Mouse (Mus musculus) stomach, embryonic 14.5 days (tissue): ENCODE data around the gene Hspb6. TPM values are rescaled to one million over a fixed set of nuclear protein-coding genes. Genes with fewer than 3 reads are reported as not detected.

ENCODE experiments used
- ATAC-seq: fragments of 200-750 bp; cut with Nextera tagmentation; 2 replicates; pipeline ENCODE4 v1.8.0; 2017; ENCODE audit warnings: low read depth, moderate TSS enrichment; ENCODE audit not compliant: insufficient number of reproducible peaks, insufficient read depth, low FRiP score
- H3K27ac ChIP-seq: fragments of 300-500 bp; sonication (generic); 2 replicates; pipeline ENCODE4 v1.5.1; 2014; ENCODE audit warnings: mild to moderate bottlenecking, low read length, moderate library complexity, mixed read lengths
- H3K27me3 ChIP-seq: fragments of 300-500 bp; sonication (generic); 2 replicates; pipeline ENCODE4 v1.6.1; 2014; ENCODE audit warnings: low read length, control low read depth, mixed read lengths; ENCODE audit not compliant: control insufficient read depth, insufficient read depth
- H3K36me3 ChIP-seq: fragments of 300-500 bp; sonication (generic); 2 replicates; pipeline ENCODE4 v1.6.1; 2014; ENCODE audit warnings: mild to moderate bottlenecking, control low read depth, low read length, moderate library complexity, mixed read lengths; ENCODE audit not compliant: control insufficient read depth, insufficient read depth
- H3K4me1 ChIP-seq: fragments of 300-500 bp; sonication (generic); 2 replicates; pipeline ENCODE4 v1.6.1; 2014; ENCODE audit warnings: low read length, control low read depth, mixed read lengths; ENCODE audit not compliant: control insufficient read depth, insufficient read depth
- H3K4me2 ChIP-seq: fragments of 300-500 bp; sonication (generic); replicated peaks from 2 replicates; pipeline ENCODE4 v1.6.1; 2014; ENCODE audit warnings: low read depth, low read length, control low read depth
- H3K4me3 ChIP-seq: fragments of 300-500 bp; sonication (generic); 2 replicates; pipeline ENCODE4 v1.5.1; 2014; ENCODE audit warnings: low read depth, low read length, control low read depth
- H3K9ac ChIP-seq: fragments of 300-500 bp; sonication (generic); replicated peaks from 2 replicates; pipeline ENCODE4 v1.6.1; 2014; ENCODE audit warnings: low read depth, mild to moderate bottlenecking, control low read depth, low read length, moderate library complexity, mixed read lengths
- H3K9me3 ChIP-seq: fragments of 300-500 bp; sonication (generic); 2 replicates; pipeline ENCODE4 v1.6.1; 2016; ENCODE audit warnings: low read depth, low read length, control low read depth; ENCODE audit not compliant: control insufficient read depth
- WGBS: fragments of 180-500 bp; shearing (Covaris S2); extraction: QIAGEN DNeasy Blood & Tissue Kit; methylation state at CpG from one replicate; pipeline ENCODE4 v1.1.7; 2014; 5-methylcytosine and 5-hydroxymethylcytosine counted together
- polyA plus RNA-seq: library from polyadenylated mRNA; unstranded; fragments of >200 nt; fragmentation: Nextera tagmentation; extraction: Ambion mirVana; gene quantifications from 2 replicates; pipeline ENCODE4 v1.2.1, GENCODE M21; 2014

The Hspb6 gene
- polyA plus RNA-seq, 1 experiment from 2014 or later, result 47.3 TPM

DNA sequence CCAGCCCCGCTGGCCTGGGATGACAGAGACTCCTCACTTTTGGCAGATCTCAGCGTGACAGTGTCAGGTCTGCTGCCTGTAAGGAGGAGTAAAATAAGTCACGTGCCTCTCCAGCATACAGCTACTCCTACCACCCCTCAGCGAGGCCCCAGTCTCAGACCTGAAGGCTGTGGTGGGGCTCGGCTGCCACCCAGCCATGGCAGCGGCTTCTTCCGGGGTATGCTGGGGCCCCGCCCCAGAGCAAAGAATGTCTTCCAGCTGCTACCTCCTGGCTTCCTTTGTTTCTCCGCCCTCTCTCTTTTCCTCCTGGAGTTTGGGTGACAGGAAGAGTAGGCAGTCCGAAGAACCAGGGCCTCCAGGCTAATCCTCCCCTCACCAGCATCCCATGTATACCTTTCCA is 26.0 kb upstream of the Hspb6 start:
- Histone ChIP-seq H3K9me3 (no peaks in the 10 kb centered on the region), H3K4me3 (no peak overlapping the region), H3K27ac (0 out of 2 replicates have a peak overlapping the region, but pooled peaks have one; percentile 62), H3K4me2 (peak overlapping the region; percentile 10; the same call in 1 of the 2 replicates), H3K9ac (peak overlapping the region; percentile 11; the same call in 1 of the 2 replicates), H3K27me3 (no peaks in the 10 kb centered on the region), H3K36me3 (peaks cover 39% of the 10 kb centered on the region; the same call in 1 of the 2 replicates), H3K4me1 (peaks cover 11% of the 10 kb centered on the region; the same call in 1 of the 2 replicates)
- WGBS, result 19% methylated on average over 10 of the region's 10 CpGs
- ATAC-seq, result no peak

GRCm38 (mm10) chr7:30526399-30526798 is 25.6 kb upstream of the Hspb6 start:
- WGBS, result 28% methylated on average over 17 of the region's 17 CpGs
- peaks cover 43% of the 10 kb centered on the region; the same call in 1 of the 2 replicates for H3K36me3 ChIP-seq
- 0 out of 2 replicates have a peak overlapping the region, but pooled peaks have one; percentile 62 for H3K27ac ChIP-seq
- ATAC-seq, result no peak
- H3K9ac ChIP-seq, result peak overlapping the region; percentile 11; the same call in 1 of the 2 replicates
- no peak overlapping the region for H3K4me3 ChIP-seq
- peak overlapping the region; percentile 10; the same call in 1 of the 2 replicates for H3K4me2 ChIP-seq
- peaks cover 11% of the 10 kb centered on the region; the same call in 1 of the 2 replicates for H3K4me1 ChIP-seq
- no peaks in the 10 kb centered on the region for H3K9me3 ChIP-seq
- no peaks in the 10 kb centered on the region for H3K27me3 ChIP-seq

- Histone ChIP-seq H3K9ac (no peak overlapping the region; the same call in 1 of the 2 replicates), H3K27me3 (no peaks in the 10 kb centered on the region), H3K27ac (no peak overlapping the region), H3K36me3 (peaks cover 48% of the 10 kb centered on the region; the same call in 1 of the 2 replicates), H3K4me1 (peaks cover 11% of the 10 kb centered on the region; the same call in 1 of the 2 replicates), H3K4me3 (no peak overlapping the region), H3K9me3 (no peaks in the 10 kb centered on the region), H3K4me2 (no peak overlapping the region; the same call in 1 of the 2 replicates)
- WGBS, result 78% methylated on average over 14 of the region's 14 CpGs
- no peak for ATAC-seq
Observed at GRCm38 (mm10) chr7:30526981-30527380, 25.0 kb upstream of the Hspb6 start.

- no peak overlapping the region for H3K4me2 ChIP-seq
- WGBS, result 80% methylated on average over 9 of the region's 9 CpGs
Observed at GRCm38 (mm10) chr7:30531291-30531815, 20.6 kb upstream of the Hspb6 start.

DNA sequence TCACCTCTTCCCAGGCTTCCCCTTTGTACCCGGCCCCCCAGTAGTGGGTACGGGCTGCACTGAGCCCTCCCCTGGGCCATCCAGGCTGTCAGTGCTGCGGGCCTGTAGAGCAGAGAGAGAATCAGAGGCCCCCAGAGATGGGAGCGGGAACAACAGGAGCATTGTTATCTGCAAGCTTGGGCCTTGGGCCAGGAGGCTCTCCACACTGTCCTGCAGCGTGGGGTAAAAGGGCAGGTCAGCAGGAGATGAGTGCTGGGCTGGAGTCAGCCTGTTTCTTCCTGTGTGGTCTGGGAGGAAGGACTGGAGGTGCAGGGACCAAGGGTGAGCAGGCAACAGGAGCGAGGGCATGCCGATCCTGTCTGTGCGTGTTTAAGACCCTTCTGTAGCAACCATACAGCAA is 19.0 kb upstream of the Hspb6 start:
- no peak for ATAC-seq
- no peak overlapping the region for H3K9ac ChIP-seq
- peaks cover 15% of the 10 kb centered on the region for H3K4me1 ChIP-seq
- no peaks in the 10 kb centered on the region for H3K9me3 ChIP-seq
- H3K27ac ChIP-seq, result no peak overlapping the region
- H3K36me3 ChIP-seq, result peaks cover 39% of the 10 kb centered on the region; the same call in 1 of the 2 replicates
- H3K27me3 ChIP-seq, result no peaks in the 10 kb centered on the region
- H3K4me3 ChIP-seq, result no peak overlapping the region
- WGBS, result 35% methylated on average over 8 of the region's 8 CpGs
- H3K4me2 ChIP-seq, result peak overlapping the region; percentile 92; the same call in 1 of the 2 replicates

More at GRCm38 (mm10) chr7:30531291-30531815, 20.6 kb upstream of the Hspb6 start:
- no peak overlapping the region for H3K4me3 ChIP-seq
- H3K9ac ChIP-seq, result no peak overlapping the region
- ATAC-seq, result no peak
- no peaks in the 10 kb centered on the region for H3K27me3 ChIP-seq
- peaks cover 19% of the 10 kb centered on the region for H3K4me1 ChIP-seq
- H3K9me3 ChIP-seq, result no peaks in the 10 kb centered on the region
- H3K36me3 ChIP-seq, result peaks cover 43% of the 10 kb centered on the region; the same call in 1 of the 2 replicates
- no peak overlapping the region for H3K27ac ChIP-seq

GRCm38 (mm10) chr7:30533941-30534632 is 17.9 kb upstream of the Hspb6 start:
- 7% methylated on average over 26 of the region's 26 CpGs for WGBS
- Histone ChIP-seq H3K9ac (peak overlapping the region; percentile 58), H3K4me3 (peak overlapping the region; percentile 63), H3K27me3 (no peaks in the 10 kb centered on the region), H3K4me2 (peak overlapping the region; percentile 92), H3K36me3 (peaks cover 27% of the 10 kb centered on the region; the same call in 1 of the 2 replicates), H3K9me3 (no peaks in the 10 kb centered on the region), H3K27ac (peak overlapping the region; percentile 15; the same call in 1 of the 2 replicates), H3K4me1 (peaks cover 15% of the 10 kb centered on the region)
- 0 out of 2 replicates have a peak, but pooled peaks have one; percentile 25 for ATAC-seq

GRCm38 (mm10) chr7:30534633-30535577 is 17.1 kb upstream of the Hspb6 start, which contains the start of gene Arhgap33:
Arhgap33 (minus strand) TSS chr7:30535060.
- H3K36me3 ChIP-seq, result peaks cover 23% of the 10 kb centered on the region; the same call in 1 of the 2 replicates
- peak within 1 kb of the TSS; percentile 63 for H3K4me3 ChIP-seq
- peak; percentile 92 for ATAC-seq
- WGBS, result under 1% methylated on average over 63 of the region's 84 CpGs
- no peaks in the 10 kb centered on the region for H3K27me3 ChIP-seq
- no peaks in the 10 kb centered on the region for H3K9me3 ChIP-seq
- peak within 1 kb of the TSS; percentile 58 for H3K9ac ChIP-seq
- peak within 1 kb of the TSS; percentile 92 for H3K4me2 ChIP-seq
- peak within 1 kb of the TSS; percentile 15; the same call in 1 of the 2 replicates for H3K27ac ChIP-seq
- peaks cover 15% of the 10 kb centered on the region for H3K4me1 ChIP-seq
